Mouse (Mus musculus) heart, embryonic 14.5 days (tissue): ENCODE measurements around the gene H6pd. TPM values are rescaled to one million over a fixed set of nuclear protein-coding genes. Genes with fewer than 3 reads are reported as not detected.
A peak's percentile ranks its signal among the peaks of the same experiment; 100 is the strongest.

Experiments used
- ATAC-seq: fragments of 200-750 bp; cut with Nextera tagmentation; 2 replicates; pipeline ENCODE4 v1.8.0; 2017; ENCODE audit warnings: low read depth, moderate TSS enrichment; ENCODE audit not compliant: insufficient number of reproducible peaks, insufficient read depth, low FRiP score
- H3K27ac ChIP-seq, 2 experiments: fragments of 200-500 bp in 1 of 2; fragments of 300-500 bp in 1 of 2; sonication (generic) in 1 of 2; replicated peaks in 1 of 2; 2 replicates each; pipeline ENCODE4 v1.5.1; 2012 to 2014; ENCODE audit warnings: low read depth in 2 of 2, low read length in 2 of 2, control low read depth in 1 of 2, mild to moderate bottlenecking in 1 of 2, mixed read lengths in 1 of 2; ENCODE audit not compliant: control insufficient read depth in 1 of 2, insufficient read depth in 1 of 2
- H3K27me3 ChIP-seq: fragments of 300-500 bp; sonication (generic); 2 replicates; pipeline ENCODE4 v1.6.1; 2014; ENCODE audit warnings: mild to moderate bottlenecking, low read length, control low read depth; ENCODE audit not compliant: control insufficient read depth, insufficient read depth
- H3K36me3 ChIP-seq: fragments of 300-500 bp; sonication (generic); 2 replicates; pipeline ENCODE4 v1.6.1; 2014; ENCODE audit warnings: mild to moderate bottlenecking, control low read depth, low read length, mixed read lengths; ENCODE audit not compliant: control insufficient read depth, insufficient read depth
- H3K4me1 ChIP-seq, 2 experiments: fragments of 200-500 bp in 1 of 2; fragments of 300-500 bp in 1 of 2; sonication (generic) in 1 of 2; 2 replicates each; pipeline ENCODE4 v1.6.1; 2012 to 2014; ENCODE audit warnings: low read length in 2 of 2, control low read depth in 1 of 2, mixed read lengths in 1 of 2; ENCODE audit not compliant: control insufficient read depth in 2 of 2, insufficient read depth in 2 of 2
- H3K4me2 ChIP-seq: fragments of 300-500 bp; sonication (generic); 2 replicates; pipeline ENCODE4 v1.6.1; 2014; ENCODE audit warnings: mild to moderate bottlenecking, low read length
- H3K4me3 ChIP-seq, 2 experiments: fragments of 200-500 bp in 1 of 2; fragments of 300-500 bp in 1 of 2; sonication (generic) in 1 of 2; 2 replicates each; pipeline ENCODE4 v1.5.1; 2012 to 2014; ENCODE audit warnings: low read length in 2 of 2, mild to moderate bottlenecking in 2 of 2, control low read depth in 1 of 2, low read depth in 1 of 2, moderate library complexity in 1 of 2; ENCODE audit not compliant: control insufficient read depth in 1 of 2, insufficient read depth in 1 of 2
- H3K9ac ChIP-seq: fragments of 300-500 bp; sonication (generic); 2 replicates; pipeline ENCODE4 v1.6.1; 2014; ENCODE audit warnings: mild to moderate bottlenecking, low read length
- H3K9me3 ChIP-seq: fragments of 300-500 bp; sonication (generic); 2 replicates; pipeline ENCODE4 v1.6.1; 2016; ENCODE audit warnings: low read length, control low read depth; ENCODE audit not compliant: control insufficient read depth
- WGBS: fragments of 180-500 bp; shearing (Covaris S2); extraction: QIAGEN DNeasy Blood & Tissue Kit; methylation state at CpG from one replicate; pipeline ENCODE4 v1.1.7; 2014; 5-methylcytosine and 5-hydroxymethylcytosine counted together
- polyA plus RNA-seq: library from polyadenylated mRNA; unstranded; fragments of >200 nt; fragmentation: Nextera tagmentation; extraction: Ambion mirVana; gene quantifications from 2 replicates; pipeline ENCODE4 v1.2.1, GENCODE M21; 2014

Gene H6pd
- polyA plus RNA-seq, 1 experiment from 2014 or later = 8.9 TPM

DNA sequence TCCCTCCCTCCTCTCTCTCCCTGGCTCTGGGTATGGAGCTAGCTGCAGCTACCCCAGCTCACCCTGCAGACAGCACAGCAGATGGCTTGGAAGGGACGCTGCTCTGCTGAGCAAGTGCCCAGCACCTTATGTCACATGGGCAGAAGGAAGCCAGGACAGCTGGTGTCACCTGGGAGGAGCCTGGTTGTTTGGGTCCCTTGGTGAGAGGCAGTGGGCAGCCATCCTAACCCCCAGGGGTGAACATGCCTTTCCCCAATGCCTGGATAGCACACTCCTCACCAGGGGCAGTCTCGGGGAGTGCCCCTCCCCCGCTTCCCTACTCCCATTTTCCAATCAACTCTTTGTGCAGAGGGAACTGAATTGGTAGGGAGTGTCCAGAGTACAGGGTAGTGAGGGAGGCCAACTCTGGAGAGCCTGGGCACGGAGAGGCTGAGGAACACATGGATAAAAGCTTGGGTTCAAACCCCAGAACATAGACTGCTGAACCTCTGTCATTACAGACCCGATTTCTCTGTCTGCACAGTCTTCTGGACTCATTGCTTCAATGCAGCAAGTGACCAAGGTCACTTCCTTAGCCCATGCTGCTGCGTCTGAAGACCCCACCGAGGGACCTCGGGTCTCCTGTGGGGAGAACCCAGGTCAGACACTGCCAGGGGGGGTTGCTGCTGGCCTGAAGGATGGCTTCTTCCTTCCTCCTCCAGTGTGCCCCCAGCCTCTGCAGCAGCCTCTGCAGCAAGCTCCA, 18.4 kb downstream of the H6pd start:
- Histone ChIP-seq H3K4me3 (no peak overlapping the region), H3K9me3 (no peaks in the 10 kb centered on the region), H3K4me1 (peaks cover 19 to 28% of the 10 kb centered on the region in 2 experiments), H3K9ac (0 out of 2 replicates have a peak overlapping the region, but pooled peaks have one; percentile 21), H3K36me3 (peaks cover 9% of the 10 kb centered on the region; the same call in 1 of the 2 replicates), H3K27me3 (no peaks in the 10 kb centered on the region), H3K27ac (0 out of 4 replicates have a peak overlapping the region, but pooled peaks of 1 of the 2 experiments have one; percentile 14), H3K4me2 (no peak overlapping the region)
- 0 out of 2 replicates have a peak, but pooled peaks have one; percentile 17 for ATAC-seq
- 22% methylated on average over 8 of the region's 8 CpGs for WGBS

GRCm38 (mm10) chr4:149988931-149989556, 19.8 kb downstream of the H6pd start:
- peak; percentile 65 for ATAC-seq
- Histone ChIP-seq H3K4me2 (peak overlapping the region; percentile 62), H3K36me3 (peaks cover 3% of the 10 kb centered on the region; the same call in 1 of the 2 replicates), H3K4me3 (peak overlapping the region; percentile 14 to 28), H3K9me3 (no peaks in the 10 kb centered on the region), H3K4me1 (peaks cover 19 to 28% of the 10 kb centered on the region in 2 experiments), H3K9ac (peak overlapping the region; percentile 31; the same call in 1 of the 2 replicates), H3K27me3 (no peaks in the 10 kb centered on the region), H3K27ac (0 out of 4 replicates have a peak overlapping the region, but pooled peaks of 1 of the 2 experiments have one; percentile 17)
- 7% methylated on average over 21 of the region's 21 CpGs for WGBS

- ATAC-seq = no peak
- Histone ChIP-seq H3K27ac (no peak overlapping the region), H3K36me3 (peaks cover 11% of the 10 kb centered on the region; the same call in 1 of the 2 replicates), H3K4me2 (peak overlapping the region; percentile 62), H3K27me3 (no peaks in the 10 kb centered on the region), H3K4me1 (peaks cover 16 to 28% of the 10 kb centered on the region in 2 experiments), H3K4me3 (peak overlapping the region in 1 of 2 experiments; percentile 28; a peak in 1 of 4 replicates), H3K9ac (no peak overlapping the region), H3K9me3 (no peaks in the 10 kb centered on the region)
- WGBS = 66% methylated on average over 6 of the region's 6 CpGs
Observed at GRCm38 (mm10) chr4:149988301-149988700, 20.5 kb downstream of the H6pd start.

DNA sequence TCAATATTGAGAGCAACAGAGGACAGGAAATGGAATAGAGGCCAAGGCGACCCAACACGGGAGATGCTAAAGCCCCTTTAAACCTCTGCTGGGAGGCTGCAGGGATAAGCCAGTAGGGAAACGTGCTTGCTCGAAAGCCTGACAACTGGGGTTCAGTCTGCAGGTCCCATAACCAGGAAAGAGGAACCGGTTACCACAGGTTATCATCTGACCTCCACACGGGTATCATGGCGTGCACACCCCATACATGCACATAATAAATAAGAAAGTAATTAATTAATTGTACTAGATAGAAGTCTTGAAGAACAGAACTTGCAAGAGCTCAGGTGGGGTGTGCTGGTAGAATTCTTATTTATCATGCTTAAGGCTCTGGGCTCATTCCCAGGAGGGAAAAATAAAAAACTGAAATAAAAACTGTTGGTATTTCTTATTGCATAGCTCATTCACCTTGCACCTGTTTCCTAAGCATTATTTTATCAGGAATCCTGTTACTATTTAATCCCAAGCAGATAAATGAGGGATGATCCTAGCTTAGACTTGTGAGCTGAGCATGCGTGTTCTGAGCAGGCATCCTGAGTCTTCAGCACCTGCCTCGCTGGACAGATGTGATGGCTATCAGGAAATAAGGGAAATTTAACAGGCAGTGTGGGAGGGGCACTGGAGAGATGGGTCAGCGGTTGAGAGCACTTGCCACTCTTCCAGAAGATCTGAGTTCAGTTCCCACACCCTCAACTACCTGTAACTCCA, 22.0 kb downstream of the H6pd start:
- Histone ChIP-seq H3K4me2 (no peak overlapping the region), H3K27me3 (no peaks in the 10 kb centered on the region), H3K36me3 (peaks cover 20% of the 10 kb centered on the region), H3K27ac (no peak overlapping the region), H3K9ac (no peak overlapping the region), H3K4me1 (peaks cover 16 to 28% of the 10 kb centered on the region in 2 experiments), H3K9me3 (no peaks in the 10 kb centered on the region), H3K4me3 (no peak overlapping the region)
- no peak for ATAC-seq
- WGBS = 79% methylated on average over 10 of the region's 10 CpGs

GRCm38 (mm10) chr4:149983921-149984645, 24.7 kb downstream of the H6pd start:
- 89% methylated on average over 23 of the region's 23 CpGs for WGBS
- Histone ChIP-seq H3K9ac (no peak overlapping the region), H3K9me3 (no peaks in the 10 kb centered on the region), H3K4me2 (no peak overlapping the region), H3K4me3 (no peak overlapping the region), H3K36me3 (peaks cover 33% of the 10 kb centered on the region), H3K27me3 (no peaks in the 10 kb centered on the region), H3K4me1 (peaks cover 7 to 17% of the 10 kb centered on the region in 2 experiments), H3K27ac (no peak overlapping the region)
- no peak for ATAC-seq

GRCm38 (mm10) chr4:149982154-149982553, 26.7 kb downstream of the H6pd start:
- H3K27me3 ChIP-seq = no peaks in the 10 kb centered on the region
- no peak for ATAC-seq
- 81% methylated on average over 15 of the region's 15 CpGs for WGBS

More at GRCm38 (mm10) chr4:149982154-149982553, 26.7 kb downstream of the H6pd start:
- H3K4me3 ChIP-seq = no peak overlapping the region
- no peak overlapping the region for H3K9ac ChIP-seq
- no peak overlapping the region for H3K27ac ChIP-seq
- H3K9me3 ChIP-seq = no peaks in the 10 kb centered on the region
- H3K4me1 ChIP-seq = peaks cover 19 to 21% of the 10 kb centered on the region in 2 experiments
- peaks cover 33% of the 10 kb centered on the region for H3K36me3 ChIP-seq
- no peak overlapping the region for H3K4me2 ChIP-seq
